Mouse (Mus musculus): Measurements from ENCODE around the gene Glul.

DNA sequence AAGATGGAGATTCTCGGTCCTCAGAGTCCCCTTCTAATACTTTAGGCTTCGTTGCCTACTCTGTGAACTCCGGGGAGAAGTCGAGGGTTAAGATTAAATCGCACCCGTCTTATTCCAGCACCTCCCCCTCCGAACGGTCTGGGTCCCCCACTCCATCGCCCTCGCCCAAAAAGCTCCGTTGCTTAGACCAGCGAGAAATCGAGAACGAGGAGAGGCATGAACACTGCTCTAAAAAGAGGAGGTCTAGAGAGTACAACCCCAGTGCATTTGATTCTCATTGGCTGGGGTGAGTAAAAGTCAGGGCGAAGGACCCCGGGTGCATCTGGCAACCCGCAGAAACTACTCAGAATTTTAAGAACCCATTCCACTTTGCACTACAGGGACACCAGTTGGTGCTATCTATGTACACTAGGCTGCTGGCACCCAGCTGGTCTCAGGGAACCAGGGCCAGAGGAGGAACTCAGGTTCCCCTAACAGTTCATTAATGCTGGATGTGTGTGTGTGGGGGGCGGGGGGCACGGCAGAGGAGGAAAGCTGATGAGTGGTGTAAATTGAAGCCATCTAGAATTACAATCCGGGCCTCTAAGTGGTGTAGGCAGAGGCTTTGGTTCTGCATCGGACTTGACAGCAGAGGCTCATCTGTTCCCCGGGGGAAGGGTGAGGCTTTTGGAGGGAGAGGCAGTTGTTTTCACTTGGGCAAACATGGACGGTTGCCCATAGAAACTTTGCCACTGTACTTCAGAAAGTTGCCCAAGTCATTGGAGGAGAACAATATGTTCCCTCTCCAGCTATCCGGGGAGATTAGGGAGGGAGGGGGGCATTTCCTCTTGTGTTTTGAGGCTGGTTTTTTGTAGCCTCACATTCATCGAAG, 1.4 kb downstream of the Glul start:
- TF ChIP-seq CTCF (IDR thresholded peaks at IDR 0.05; ENCODE audit: low read depth), result no peak
- no peak for TF ChIP-seq EP300 (optimal IDR thresholded peaks at IDR 0.05)

Measured in stomach, postnatal 0 days (tissue).